Mouse (Mus musculus): ENCODE results near the gene Edrf1.

DNA sequence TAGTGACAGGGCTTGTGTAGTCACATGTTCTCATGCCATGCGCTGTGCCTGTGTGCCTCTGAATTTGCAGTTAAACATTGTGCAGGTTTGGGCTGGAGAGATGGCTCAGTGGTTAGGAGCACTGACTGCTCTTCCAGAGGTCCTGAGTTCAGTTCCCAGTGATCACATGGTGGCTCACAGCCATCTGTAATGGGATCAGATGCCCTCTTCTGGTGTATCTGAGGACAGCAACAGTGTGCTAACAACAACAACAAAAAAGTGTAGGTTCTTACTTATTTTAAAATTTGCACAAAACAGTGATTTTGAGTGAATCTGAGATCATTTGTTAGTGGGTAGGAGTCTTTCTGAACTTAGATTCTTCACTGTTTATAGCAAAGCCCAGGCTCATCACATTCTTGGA is 81.2 kb downstream of the Edrf1 start:
- TF ChIP-seq GATA1 (IDR thresholded peaks at IDR 0.05; ENCODE audit: low read length), result no peak
- no peak for TF ChIP-seq TAL1 (IDR thresholded peaks at IDR 0.05; ENCODE audit: low read length)
